Mouse (Mus musculus) olfactory bulb, adult 2 months (tissue): ENCODE measurements at regions not wholly inside any gene's neighbourhood (a gene's known extent, or its start where the extent isn't known, plus 50 kb on each side); places are given as distances from the start of the nearest gene placed in this dataset.

Source experiments
- CTCF ChIP-seq: fragments of 200-500 bp; IDR thresholded peaks from 2 replicates; pipeline ENCODE4 v1.5.1; 2012; ENCODE audit warnings: low read depth, mild to moderate bottlenecking, low read length, moderate library complexity; ENCODE audit not compliant: insufficient read depth
- POLR2A ChIP-seq: fragments of 200-500 bp; IDR thresholded peaks from 2 replicates; pipeline ENCODE4 v1.6.1; 2012; ENCODE audit warnings: mild to moderate bottlenecking, low read depth, low read length, moderate library complexity; ENCODE audit not compliant: insufficient read depth

DNA sequence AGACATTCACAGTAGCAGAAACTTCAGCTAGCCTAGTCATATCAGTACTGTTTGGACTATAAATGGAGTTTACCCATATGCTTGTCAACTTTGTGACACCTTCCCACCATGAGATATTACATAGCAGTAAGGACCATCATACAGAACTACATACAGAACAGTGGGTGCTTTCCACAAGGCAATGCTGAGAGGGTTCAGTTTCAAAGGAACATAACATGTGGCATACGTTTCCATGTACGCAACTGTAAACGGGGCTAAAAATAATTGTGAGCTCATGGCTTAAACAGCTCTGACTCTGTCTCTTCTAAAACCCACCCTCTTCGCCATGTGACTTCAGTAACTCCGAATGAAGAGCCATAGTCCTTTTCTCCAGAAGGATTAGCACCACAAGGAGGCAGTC is 109.0 kb upstream of the Rasgrp1 start:
- TF ChIP-seq POLR2A (no peak), CTCF (no peak)
